Mouse (Mus musculus) heart, postnatal 0 days (tissue): Measurements from ENCODE around the gene Traf4.

ENCODE experiments used
- CTCF ChIP-seq: IDR thresholded peaks from 2 replicates; pipeline ENCODE4 v1.5.1; 2016; ENCODE audit warnings: antibody characterized with exemption, control low read depth, low read depth
- EP300 ChIP-seq: IDR thresholded peaks from 2 replicates; pipeline ENCODE4 v1.6.1; 2016; ENCODE audit warnings: antibody characterized with exemption, low read depth

GRCm38 (mm10) chr11:78163681-78164603 lies 1.4 kb downstream of the Traf4 start:
- TF ChIP-seq CTCF (no peak), EP300 (peak; percentile 90)
